ENCODE assay signal across 25 mouse cellular contexts in the genomic region with DNA sequence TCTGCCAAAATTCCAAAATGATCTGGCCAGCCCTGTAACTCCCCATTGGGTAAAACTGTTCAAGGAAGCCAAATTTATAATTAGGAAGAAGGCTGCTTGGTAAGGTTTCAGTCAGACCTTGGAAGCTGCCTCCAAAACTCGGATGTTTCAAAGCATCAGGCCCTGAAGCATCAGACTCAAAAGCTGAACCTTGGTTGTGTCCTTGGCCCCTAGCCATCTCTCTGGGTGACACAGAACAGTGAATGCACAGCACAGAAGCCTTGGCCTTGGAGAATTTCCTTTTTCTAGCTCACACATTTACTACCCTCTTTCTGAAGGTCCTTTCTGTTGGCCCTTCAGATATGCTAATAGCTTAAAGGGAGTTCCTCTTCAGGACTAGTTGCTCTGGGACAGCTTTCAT.
A peak's percentile ranks its signal among the peaks of the same experiment; 100 is the strongest.
DNase-seq lines count a peak whose midpoint lies in the region; ATAC-seq lines count a peak whose summit lies in the region.
"Had no signal": no experiment of that assay in that cellular context is flagged by ENCODE, and none has a peak within 500 bp of the region (broad histone marks: within the 10 kb centered on the region; RNA-seq: fewer than 3 reads in every experiment).

No protein-coding gene starts in this region.

- no peaks in the 10 kb centered on the region for H3K9me3 ChIP-seq in liver, embryonic 12.5 days (replicated peaks)
- H3K9me3 ChIP-seq: forebrain, embryonic 13.5 days; intestine, embryonic 15.5 days; limb, embryonic 10.5 days had no signal

- H3K4me3 ChIP-seq in liver, embryonic 12.5 days = no peak overlapping the region
- H3K4me3 ChIP-seq: forebrain, embryonic 13.5 days; intestine, embryonic 15.5 days; left cerebral cortex, adult 2 months; limb, embryonic 10.5 days had no signal

- no peaks in the 10 kb centered on the region for H3K4me1 ChIP-seq in liver, embryonic 12.5 days
- H3K4me1 ChIP-seq: forebrain, embryonic 13.5 days; intestine, embryonic 15.5 days; limb, embryonic 10.5 days had no signal

- no peak overlapping the region for H3K4me2 ChIP-seq in liver, embryonic 12.5 days
- H3K4me2 ChIP-seq: forebrain, embryonic 13.5 days; heart, embryonic 11.5 days; intestine, embryonic 15.5 days; midbrain, embryonic 11.5 days had no signal

- H3K27ac ChIP-seq in liver, embryonic 12.5 days = no peak overlapping the region
- H3K27ac ChIP-seq: forebrain, embryonic 13.5 days; intestine, embryonic 15.5 days; left cerebral cortex, adult 2 months; limb, embryonic 10.5 days had no signal

- WGBS in liver, embryonic 12.5 days (ENCODE audit: insufficient replicate concordance) = 65% methylated on average over 1 of the region's 1 CpGs

- no peak overlapping the region for H3K9ac ChIP-seq in liver, embryonic 12.5 days
- H3K9ac ChIP-seq: forebrain, embryonic 13.5 days; intestine, embryonic 15.5 days; liver, postnatal 0 days had no signal

- DNase-seq in cerebellum, adult 11-12 months = peak; percentile 6
- no peak for DNase-seq in cerebellum, adult 8-10 months
- peak; percentile 19 for DNase-seq in ES-CJ7 (ENCODE audit: low read depth, low spot score)
- DNase-seq in adrenal gland, adult 2 months = peak; percentile 82
- DNase-seq in brain, adult 2 months (ENCODE audit: low read depth, low spot score) = peak; percentile 36
- no peak for DNase-seq in gastrocnemius, postnatal 10 days
- DNase-seq: embryo, embryonic 11 days; gastrocnemius, postnatal 14 days; kidney, adult 8-10 months; kidney, postnatal 10 days; liver, postnatal 0 days; right cerebral cortex, adult 18-20 months; right cerebral cortex, postnatal 4 days; thymus, adult 2 months; thymus, postnatal 4 days had no signal

- no peak for ATAC-seq in megakaryocyte-erythroid progenitor cell, adult 5-6 weeks (replicated peaks; ENCODE audit: low FRiP score, low TSS enrichment, poor library complexity, severe bottlenecking)
- ATAC-seq in liver, embryonic 12.5 days = no peak
- ATAC-seq: forebrain, embryonic 13.5 days; hindbrain, embryonic 16.5 days; intestine, embryonic 15.5 days; liver, postnatal 0 days; lung, postnatal 0 days had no signal

- no peaks in the 10 kb centered on the region for H3K27me3 ChIP-seq in liver, embryonic 12.5 days (replicated peaks)
- H3K27me3 ChIP-seq: forebrain, embryonic 13.5 days; intestine, embryonic 15.5 days had no signal

- no peaks in the 10 kb centered on the region for H3K36me3 ChIP-seq in liver, embryonic 12.5 days
- H3K36me3 ChIP-seq: intestine, embryonic 15.5 days; limb, embryonic 10.5 days had no signal

Comparison
In these comparisons a context has a peak if more than half of its experiments do, and no peak if none do; other contexts are left out.
1. DNase-seq: peak in cerebellum, adult 11-12 months (single experiment), ES-CJ7 (single experiment), adrenal gland, adult 2 months (single experiment) and brain, adult 2 months (single experiment); none in cerebellum, adult 8-10 months (single experiment) and gastrocnemius, postnatal 10 days (single experiment).